Mouse (Mus musculus) ES-Bruce4 (cell line): ENCODE measurements at regions not wholly inside any gene's neighbourhood (a gene's known extent, or its start where the extent isn't known, plus 50 kb on each side); places are given as distances from the start of the nearest gene placed in this dataset.

Experiments used
- H3K27ac ChIP-seq: 2 replicates; pipeline ENCODE4 v1.5.1; 2012; ENCODE audit warnings: low read length, inconsistent platforms; ENCODE audit not compliant: insufficient read depth
- H3K27me3 ChIP-seq: 2 replicates; pipeline ENCODE4 v1.6.1; 2012; ENCODE audit warnings: mild to moderate bottlenecking, low read length, inconsistent platforms; ENCODE audit not compliant: control insufficient read depth, poor library complexity, insufficient read depth, severe bottlenecking
- H3K36me3 ChIP-seq: 2 replicates; pipeline ENCODE4 v1.6.1; 2012; ENCODE audit warnings: inconsistent platforms, mild to moderate bottlenecking, low read length, moderate library complexity; ENCODE audit not compliant: control insufficient read depth, poor library complexity, insufficient read depth, severe bottlenecking
- H3K4me1 ChIP-seq: one replicate; pipeline ENCODE4 v1.8.1; 2011; ENCODE audit warnings: low read length; ENCODE audit not compliant: control insufficient read depth, insufficient read depth
- H3K4me3 ChIP-seq: 2 replicates; pipeline ENCODE4 v1.5.1; 2011; ENCODE audit warnings: low read depth, mild to moderate bottlenecking, low read length
- H3K9ac ChIP-seq: 2 replicates; pipeline ENCODE4 v1.6.1; 2012; ENCODE audit warnings: low read depth, mild to moderate bottlenecking, inconsistent platforms; ENCODE audit not compliant: poor library complexity, severe bottlenecking
- H3K9me3 ChIP-seq: replicated peaks from 2 replicates; pipeline ENCODE4 v1.6.1; 2012; ENCODE audit warnings: mild to moderate bottlenecking, low read length, inconsistent platforms; ENCODE audit not compliant: control insufficient read depth, poor library complexity, insufficient read depth, severe bottlenecking
- CTCF ChIP-seq: IDR thresholded peaks from one replicate; pipeline ENCODE4 v1.8.1; 2011; ENCODE audit warnings: low read depth, low read length
- EP300 ChIP-seq: IDR thresholded peaks from 2 replicates; pipeline ENCODE4 v1.6.1; 2011; ENCODE audit warnings: low read depth, low read length; ENCODE audit not compliant: insufficient read depth
- POLR2A ChIP-seq: IDR thresholded peaks from one replicate; pipeline ENCODE4 v1.8.1; 2011; ENCODE audit warnings: low read length; ENCODE audit not compliant: insufficient read depth

DNA sequence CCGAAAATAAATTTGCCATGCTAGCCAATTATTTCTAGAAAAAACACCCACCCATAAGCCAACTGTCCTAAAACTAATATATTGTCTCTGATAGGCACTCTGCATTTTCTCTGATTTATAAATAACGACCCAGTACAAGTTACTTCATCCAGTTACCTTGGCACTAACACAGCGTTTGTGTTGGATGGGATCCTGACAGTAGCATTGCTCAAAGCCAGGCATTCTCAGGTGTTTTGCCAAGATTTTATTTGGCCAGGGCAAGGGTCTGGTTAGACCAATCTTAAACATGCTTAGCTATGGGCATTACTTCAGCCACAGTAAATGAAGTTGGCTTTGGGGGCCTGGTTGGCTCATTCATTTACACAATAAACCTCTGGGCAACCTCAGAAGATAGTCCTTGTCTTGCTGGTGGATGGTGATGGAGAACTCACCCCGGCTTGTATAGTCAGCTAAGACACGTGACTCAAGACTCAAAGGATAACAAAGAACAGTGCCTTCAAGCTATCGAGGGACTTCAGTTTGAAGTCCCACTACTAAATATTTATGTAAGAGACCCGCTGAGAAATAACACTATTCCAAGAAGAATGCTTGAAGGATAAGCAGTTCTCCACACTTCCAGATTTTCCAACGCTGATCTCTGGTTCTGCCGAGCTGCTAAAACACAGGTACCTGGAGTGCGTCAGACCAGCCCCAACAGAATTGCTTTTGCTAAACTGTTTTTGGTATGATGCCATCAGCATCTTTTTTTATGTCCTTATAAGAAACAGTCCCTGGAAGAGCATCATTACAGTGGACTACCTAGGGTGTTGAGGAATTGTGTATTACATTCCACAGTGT is 125.0 kb upstream of the Pkdcc start:
- peaks cover 6% of the 10 kb centered on the region; the same call in 1 of the 2 replicates for H3K9me3 ChIP-seq

DNA sequence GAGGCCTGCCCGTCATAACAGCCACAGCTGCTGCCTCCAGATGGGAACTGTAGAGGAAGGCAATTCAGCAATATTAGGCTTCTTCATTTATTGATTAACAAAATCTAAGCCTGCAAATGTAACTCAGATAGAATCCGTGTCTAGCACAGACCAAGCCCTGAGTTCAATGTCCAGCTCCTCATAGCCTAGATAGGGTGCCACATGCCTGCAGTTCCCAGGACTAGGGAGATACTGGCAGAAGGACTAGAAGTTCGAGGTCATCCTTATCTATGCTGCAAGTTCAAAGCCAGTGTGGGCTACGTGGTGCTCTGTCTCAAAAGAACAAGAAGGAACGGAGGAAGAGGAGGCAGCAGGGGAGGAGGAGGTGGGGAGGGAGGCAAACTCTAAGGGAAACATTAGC is 121.2 kb upstream of the Pkdcc start:
- no peak overlapping the region for H3K9ac ChIP-seq
- TF ChIP-seq EP300 (no peak), POLR2A (no peak), CTCF (no peak)
- no peaks in the 10 kb centered on the region for H3K4me1 ChIP-seq
- H3K4me3 ChIP-seq: no peak overlapping the region
- H3K9me3 ChIP-seq: no peaks in the 10 kb centered on the region
- no peak overlapping the region for H3K27ac ChIP-seq
- no peaks in the 10 kb centered on the region for H3K36me3 ChIP-seq
- H3K27me3 ChIP-seq: no peaks in the 10 kb centered on the region

More for the DNA sequence above, 125.0 kb upstream of the Pkdcc start:
- Histone ChIP-seq H3K4me1 (no peaks in the 10 kb centered on the region), H3K4me3 (no peak overlapping the region), H3K36me3 (no peaks in the 10 kb centered on the region), H3K27ac (no peak overlapping the region), H3K9ac (no peak overlapping the region), H3K27me3 (no peaks in the 10 kb centered on the region)
- no peak for TF ChIP-seq POLR2A
- TF ChIP-seq EP300: no peak
- TF ChIP-seq CTCF: no peak

DNA sequence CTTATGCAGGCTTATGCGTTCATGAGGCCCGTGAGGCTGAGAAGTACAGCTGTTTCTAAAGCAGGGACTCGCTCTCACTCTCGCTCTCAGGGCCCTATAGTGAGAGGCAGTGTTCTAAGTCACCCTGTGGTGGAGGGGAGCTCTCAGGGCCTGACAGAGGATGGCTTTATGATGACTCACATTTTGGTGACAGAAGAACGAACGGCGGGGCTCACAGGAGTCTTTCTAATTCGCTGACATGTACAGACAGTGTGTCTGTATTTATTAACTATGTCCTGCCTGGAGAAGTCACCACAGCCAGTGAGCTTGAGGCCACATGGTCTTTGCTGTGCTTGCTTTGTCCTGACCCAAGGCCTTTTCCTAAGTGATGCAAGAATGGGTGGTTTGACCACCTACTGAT is 118.6 kb upstream of the Pkdcc start:
- no peak for TF ChIP-seq CTCF
- no peak for TF ChIP-seq POLR2A
- TF ChIP-seq EP300: no peak
- Histone ChIP-seq H3K9me3 (no peaks in the 10 kb centered on the region), H3K27me3 (no peaks in the 10 kb centered on the region), H3K27ac (no peak overlapping the region), H3K36me3 (no peaks in the 10 kb centered on the region), H3K4me3 (no peak overlapping the region), H3K4me1 (no peaks in the 10 kb centered on the region), H3K9ac (no peak overlapping the region)

DNA sequence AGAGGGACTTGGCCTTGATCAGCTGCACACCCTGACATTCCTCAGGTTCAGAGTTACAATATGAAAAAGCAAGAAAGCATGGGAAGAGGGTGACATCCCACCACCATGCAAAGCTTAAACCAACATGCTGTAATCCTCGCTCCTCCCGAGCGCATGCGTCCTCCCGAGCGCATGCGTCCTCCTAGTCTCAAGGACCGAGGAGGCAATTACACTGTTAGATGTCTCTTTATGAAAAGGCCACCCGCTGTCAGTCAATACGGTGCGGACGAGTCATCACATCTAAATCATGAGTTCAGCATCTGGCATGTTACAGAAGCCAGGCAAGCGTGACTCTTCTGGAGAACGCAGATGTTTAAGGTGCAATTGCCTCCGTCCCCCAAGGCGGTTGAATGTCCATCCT is 117.1 kb upstream of the Pkdcc start:
- Histone ChIP-seq H3K4me1 (no peaks in the 10 kb centered on the region), H3K27me3 (no peaks in the 10 kb centered on the region)

DNA sequence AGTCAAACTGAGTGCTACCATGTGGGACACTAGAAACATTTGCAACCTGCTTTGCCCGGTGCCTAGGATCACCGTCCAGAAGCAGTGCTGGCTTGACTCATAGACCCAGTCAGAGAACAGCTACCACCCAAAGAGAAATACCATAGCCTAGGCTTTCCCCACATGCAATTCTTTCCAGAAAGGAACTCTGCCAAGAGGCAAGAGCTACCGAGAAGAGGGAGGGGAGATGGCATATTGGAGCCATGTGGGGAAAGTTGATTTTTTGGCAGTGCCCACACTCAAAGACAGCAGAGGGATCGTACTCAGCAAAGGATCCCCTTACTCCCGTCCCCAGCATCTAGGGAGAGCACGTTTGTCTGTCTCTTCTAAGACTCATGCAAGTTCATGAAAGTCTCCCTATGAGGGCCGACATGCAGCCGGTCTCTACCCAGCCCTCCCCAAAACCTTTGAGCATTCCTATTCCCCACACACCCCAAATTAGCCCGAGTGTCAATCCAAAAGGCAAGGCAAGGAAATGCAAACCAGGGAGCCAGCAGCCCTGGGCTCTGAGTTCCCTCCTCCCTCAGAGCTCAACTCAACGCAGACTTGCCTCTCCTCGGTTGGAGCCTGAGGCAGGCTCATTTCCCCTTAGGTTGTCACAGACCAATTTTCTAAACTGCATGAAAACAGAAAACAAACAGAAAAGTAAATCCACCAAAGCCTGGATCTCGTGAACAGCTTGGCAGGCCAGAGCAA is 116.2 kb upstream of the Pkdcc start:
- no peaks in the 10 kb centered on the region for H3K36me3 ChIP-seq
- H3K4me3 ChIP-seq: no peak overlapping the region
- TF ChIP-seq CTCF: no peak
- TF ChIP-seq EP300: no peak
- TF ChIP-seq POLR2A: no peak
- no peaks in the 10 kb centered on the region for H3K4me1 ChIP-seq
- no peaks in the 10 kb centered on the region for H3K27me3 ChIP-seq
- H3K27ac ChIP-seq: no peak overlapping the region
- no peak overlapping the region for H3K9ac ChIP-seq
- H3K9me3 ChIP-seq: no peaks in the 10 kb centered on the region

More for the DNA sequence above, 117.1 kb upstream of the Pkdcc start:
- Histone ChIP-seq H3K4me3 (no peak overlapping the region), H3K27ac (no peak overlapping the region), H3K9ac (no peak overlapping the region), H3K9me3 (no peaks in the 10 kb centered on the region), H3K36me3 (no peaks in the 10 kb centered on the region)
- no peak for TF ChIP-seq EP300
- TF ChIP-seq POLR2A: no peak
- TF ChIP-seq CTCF: no peak

DNA sequence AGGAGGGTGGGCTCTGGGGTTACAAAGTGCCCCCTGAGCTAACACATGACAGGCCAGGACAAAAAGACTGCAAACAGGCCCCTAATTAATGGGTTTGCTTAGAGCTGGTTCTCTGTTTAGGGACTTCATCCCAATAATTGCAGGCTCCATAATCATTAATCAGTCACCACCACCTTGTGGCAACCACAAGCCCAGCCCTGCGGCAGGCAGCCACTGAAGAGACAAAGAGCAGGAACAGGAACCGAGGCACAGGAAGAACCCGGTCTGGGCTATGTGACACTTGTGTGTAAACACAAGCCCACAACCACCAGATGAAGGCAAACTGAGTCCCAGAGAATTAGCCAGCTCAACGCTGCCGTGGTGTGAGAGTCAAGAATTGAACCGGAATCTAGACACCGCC is 114.1 kb upstream of the Pkdcc start:
- no peaks in the 10 kb centered on the region for H3K27me3 ChIP-seq
- H3K9ac ChIP-seq: no peak overlapping the region
- H3K27ac ChIP-seq: no peak overlapping the region
- H3K4me1 ChIP-seq: no peaks in the 10 kb centered on the region
- H3K9me3 ChIP-seq: no peaks in the 10 kb centered on the region
- H3K36me3 ChIP-seq: no peaks in the 10 kb centered on the region
- TF ChIP-seq POLR2A (no peak), EP300 (no peak), CTCF (no peak)
- no peak overlapping the region for H3K4me3 ChIP-seq
